Mouse (Mus musculus): ENCODE measurements around the gene Poc1a.

DNA sequence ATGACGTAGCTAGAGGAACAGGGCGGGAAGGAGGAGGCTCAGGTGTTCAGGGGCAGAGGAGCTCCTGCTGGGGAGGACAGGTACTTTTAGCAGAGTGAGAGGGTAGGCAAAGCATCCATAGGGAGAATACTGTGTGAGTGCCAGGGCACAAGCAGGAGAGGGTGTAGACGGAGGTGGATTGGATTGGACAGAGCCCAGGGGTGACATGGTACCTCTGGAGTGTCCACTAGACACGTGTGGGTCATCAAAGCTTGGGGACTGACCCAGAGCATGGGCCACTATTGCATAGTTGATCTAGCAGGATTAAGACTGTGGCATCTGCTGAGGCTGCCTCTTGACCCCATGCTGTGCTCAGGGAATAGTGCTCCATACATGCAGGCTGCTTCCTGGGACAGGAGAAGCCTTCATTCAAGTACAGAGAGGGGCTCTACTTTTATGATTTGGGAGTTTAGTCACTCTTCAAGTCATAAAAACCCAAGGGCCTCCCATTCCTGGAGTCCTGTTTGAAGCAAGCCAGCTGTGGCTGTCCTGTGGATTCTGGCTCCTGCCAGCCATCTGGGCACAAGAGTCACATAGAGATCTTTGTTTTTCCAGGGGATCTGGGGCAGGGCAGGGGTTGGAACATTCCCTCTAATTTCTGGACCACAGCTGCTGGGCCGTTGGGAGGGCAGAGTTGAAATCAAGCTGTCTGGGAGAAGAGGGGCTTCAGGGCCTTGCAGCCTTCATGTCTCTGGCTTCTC is 48.1 kb downstream of the Poc1a start:
- TF ChIP-seq GATA1 (IDR thresholded peaks at IDR 0.05; ENCODE audit: borderline replicate concordance, low read length) (no peak), POLR2AphosphoS5 (IDR thresholded peaks at IDR 0.05; ENCODE audit: insufficient replicate concordance, low read depth, low read length) (no peak), CTCF (IDR thresholded peaks at IDR 0.05; ENCODE audit: low read depth, low read length) (no peak)

All from G1E (cell line).